Mouse (Mus musculus) stomach, embryonic 14.5 days (tissue): Measurements from ENCODE around the gene Thsd4. TPM values are rescaled to one million over a fixed set of nuclear protein-coding genes. Genes with fewer than 3 reads are reported as not detected.

Experiments
- ATAC-seq: fragments of 200-750 bp; cut with Nextera tagmentation; 2 replicates; pipeline ENCODE4 v1.8.0; 2017; ENCODE audit warnings: low read depth, moderate TSS enrichment; ENCODE audit not compliant: insufficient number of reproducible peaks, insufficient read depth, low FRiP score
- H3K27ac ChIP-seq: fragments of 300-500 bp; sonication (generic); 2 replicates; pipeline ENCODE4 v1.5.1; 2014; ENCODE audit warnings: mild to moderate bottlenecking, low read length, moderate library complexity, mixed read lengths
- H3K27me3 ChIP-seq: fragments of 300-500 bp; sonication (generic); 2 replicates; pipeline ENCODE4 v1.6.1; 2014; ENCODE audit warnings: low read length, control low read depth, mixed read lengths; ENCODE audit not compliant: control insufficient read depth, insufficient read depth
- H3K36me3 ChIP-seq: fragments of 300-500 bp; sonication (generic); 2 replicates; pipeline ENCODE4 v1.6.1; 2014; ENCODE audit warnings: mild to moderate bottlenecking, control low read depth, low read length, moderate library complexity, mixed read lengths; ENCODE audit not compliant: control insufficient read depth, insufficient read depth
- H3K4me1 ChIP-seq: fragments of 300-500 bp; sonication (generic); 2 replicates; pipeline ENCODE4 v1.6.1; 2014; ENCODE audit warnings: low read length, control low read depth, mixed read lengths; ENCODE audit not compliant: control insufficient read depth, insufficient read depth
- H3K4me2 ChIP-seq: fragments of 300-500 bp; sonication (generic); replicated peaks from 2 replicates; pipeline ENCODE4 v1.6.1; 2014; ENCODE audit warnings: low read depth, low read length, control low read depth
- H3K4me3 ChIP-seq: fragments of 300-500 bp; sonication (generic); 2 replicates; pipeline ENCODE4 v1.5.1; 2014; ENCODE audit warnings: low read depth, low read length, control low read depth
- H3K9ac ChIP-seq: fragments of 300-500 bp; sonication (generic); replicated peaks from 2 replicates; pipeline ENCODE4 v1.6.1; 2014; ENCODE audit warnings: low read depth, mild to moderate bottlenecking, control low read depth, low read length, moderate library complexity, mixed read lengths
- H3K9me3 ChIP-seq: fragments of 300-500 bp; sonication (generic); 2 replicates; pipeline ENCODE4 v1.6.1; 2016; ENCODE audit warnings: low read depth, low read length, control low read depth; ENCODE audit not compliant: control insufficient read depth
- WGBS: fragments of 180-500 bp; shearing (Covaris S2); extraction: QIAGEN DNeasy Blood & Tissue Kit; methylation state at CpG from one replicate; pipeline ENCODE4 v1.1.7; 2014; 5-methylcytosine and 5-hydroxymethylcytosine counted together
- polyA plus RNA-seq: library from polyadenylated mRNA; unstranded; fragments of >200 nt; fragmentation: Nextera tagmentation; extraction: Ambion mirVana; gene quantifications from 2 replicates; pipeline ENCODE4 v1.2.1, GENCODE M21; 2014

Gene Thsd4
- polyA plus RNA-seq, 1 experiment from 2014 or later, result 27.2 TPM

DNA sequence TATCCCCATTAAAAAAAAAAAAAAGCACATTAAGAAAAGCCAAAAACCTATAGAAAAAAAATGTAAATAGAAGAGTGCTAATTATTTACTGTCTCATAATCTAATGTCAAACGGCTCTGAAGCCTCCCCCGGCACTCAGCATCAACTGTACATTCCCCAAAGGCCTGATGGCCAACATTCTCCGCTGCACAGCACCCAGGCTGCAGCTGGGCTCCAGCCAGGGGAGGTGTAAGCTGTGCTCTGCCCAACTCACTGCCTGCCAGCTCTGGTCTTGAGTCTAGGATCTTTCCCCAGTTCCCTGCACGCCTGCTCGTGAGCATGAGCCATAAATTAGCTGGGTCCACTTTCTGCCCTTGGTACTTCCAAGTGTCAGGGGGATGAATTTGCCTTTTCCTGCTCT lies 15.7 kb downstream of the Thsd4 start:
- Histone ChIP-seq H3K4me1 (peaks cover 20% of the 10 kb centered on the region), H3K9ac (no peak overlapping the region), H3K4me3 (no peak overlapping the region), H3K27ac (no peak overlapping the region), H3K27me3 (no peaks in the 10 kb centered on the region), H3K4me2 (no peak overlapping the region), H3K9me3 (no peaks in the 10 kb centered on the region), H3K36me3 (no peaks in the 10 kb centered on the region)
- 42% methylated on average over 5 of the region's 5 CpGs for WGBS
- no peak for ATAC-seq

DNA sequence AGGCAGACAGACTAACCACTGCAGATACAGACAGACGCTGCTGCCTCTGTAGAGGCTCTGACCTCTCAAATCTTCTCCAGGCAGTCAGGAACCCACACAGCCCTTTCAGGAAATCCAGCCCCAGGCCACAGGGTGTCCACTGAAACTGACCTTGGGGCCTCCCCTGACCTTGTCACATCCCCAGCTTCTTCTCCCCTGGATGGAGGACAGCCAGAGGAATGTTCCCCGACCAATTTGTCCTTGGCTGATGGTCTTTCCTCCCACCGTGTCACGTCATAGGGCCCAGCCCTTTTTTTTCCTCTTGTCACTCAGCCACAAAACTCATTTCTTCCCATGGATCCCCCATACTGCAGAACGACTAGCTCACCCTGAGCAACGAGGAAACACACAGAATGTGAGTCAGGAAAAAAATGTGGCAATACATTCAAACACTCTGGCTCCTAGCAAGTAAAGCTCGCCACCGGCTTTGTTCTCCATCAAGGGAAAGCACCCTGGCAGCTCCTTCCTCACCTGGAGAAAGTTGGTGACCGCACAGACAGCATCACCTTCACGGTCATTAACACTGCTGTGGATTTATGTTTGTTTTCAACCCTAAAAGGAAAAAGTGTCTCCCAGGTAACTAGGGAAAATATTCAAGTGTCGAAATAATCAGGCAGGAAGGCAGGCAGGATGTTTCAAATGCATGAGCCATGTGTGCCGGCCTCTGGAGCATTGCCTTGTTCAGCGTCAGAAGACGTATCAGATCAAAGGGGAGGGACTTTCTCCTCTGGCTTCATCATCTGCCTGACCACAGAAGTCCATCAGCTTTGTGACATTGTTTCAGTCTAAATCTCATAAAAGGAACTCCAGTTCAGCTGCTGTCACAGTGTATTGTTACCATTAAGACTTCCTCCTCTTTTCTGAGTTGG lies 17.2 kb downstream of the Thsd4 start:
- H3K27ac ChIP-seq, result no peak overlapping the region
- no peak overlapping the region for H3K4me2 ChIP-seq
- no peaks in the 10 kb centered on the region for H3K9me3 ChIP-seq
- no peaks in the 10 kb centered on the region for H3K27me3 ChIP-seq
- H3K9ac ChIP-seq, result no peak overlapping the region
- H3K4me1 ChIP-seq, result 0 out of 2 replicates have a peak, but pooled peaks cover 11% of the 10 kb centered on the region
- no peaks in the 10 kb centered on the region for H3K36me3 ChIP-seq
- H3K4me3 ChIP-seq, result no peak overlapping the region
- WGBS, result 56% methylated on average over 14 of the region's 14 CpGs
- ATAC-seq, result no peak

DNA sequence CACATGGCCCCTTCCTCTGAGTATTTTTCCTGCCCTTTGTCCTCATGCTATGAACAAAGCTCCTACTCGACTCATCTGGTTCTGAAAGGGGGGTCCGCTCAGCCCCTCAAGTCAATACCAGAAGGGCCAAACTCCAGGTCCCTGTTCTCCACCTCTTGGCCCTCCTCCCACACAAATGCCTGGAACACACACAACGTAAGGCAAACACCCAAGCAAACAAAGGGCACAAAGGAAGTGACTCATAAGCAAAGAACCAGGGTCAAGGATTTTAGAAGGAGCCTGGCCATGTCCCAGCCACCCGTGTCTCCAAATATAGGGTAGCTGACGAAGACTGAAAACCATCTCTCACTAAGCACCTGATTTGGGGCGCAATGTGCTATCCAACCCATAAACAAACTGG lies 19.6 kb downstream of the Thsd4 start:
- H3K27ac ChIP-seq, result no peak overlapping the region
- H3K27me3 ChIP-seq, result no peaks in the 10 kb centered on the region
- peak; percentile 79; the same call in 1 of the 2 replicates for ATAC-seq
- no peak overlapping the region for H3K4me3 ChIP-seq
- no peak overlapping the region for H3K4me2 ChIP-seq
- H3K36me3 ChIP-seq, result no peaks in the 10 kb centered on the region
- H3K9ac ChIP-seq, result no peak overlapping the region
- H3K9me3 ChIP-seq, result no peaks in the 10 kb centered on the region
- WGBS, result 60% methylated on average over 6 of the region's 6 CpGs
- 0 out of 2 replicates have a peak, but pooled peaks cover 11% of the 10 kb centered on the region for H3K4me1 ChIP-seq

DNA sequence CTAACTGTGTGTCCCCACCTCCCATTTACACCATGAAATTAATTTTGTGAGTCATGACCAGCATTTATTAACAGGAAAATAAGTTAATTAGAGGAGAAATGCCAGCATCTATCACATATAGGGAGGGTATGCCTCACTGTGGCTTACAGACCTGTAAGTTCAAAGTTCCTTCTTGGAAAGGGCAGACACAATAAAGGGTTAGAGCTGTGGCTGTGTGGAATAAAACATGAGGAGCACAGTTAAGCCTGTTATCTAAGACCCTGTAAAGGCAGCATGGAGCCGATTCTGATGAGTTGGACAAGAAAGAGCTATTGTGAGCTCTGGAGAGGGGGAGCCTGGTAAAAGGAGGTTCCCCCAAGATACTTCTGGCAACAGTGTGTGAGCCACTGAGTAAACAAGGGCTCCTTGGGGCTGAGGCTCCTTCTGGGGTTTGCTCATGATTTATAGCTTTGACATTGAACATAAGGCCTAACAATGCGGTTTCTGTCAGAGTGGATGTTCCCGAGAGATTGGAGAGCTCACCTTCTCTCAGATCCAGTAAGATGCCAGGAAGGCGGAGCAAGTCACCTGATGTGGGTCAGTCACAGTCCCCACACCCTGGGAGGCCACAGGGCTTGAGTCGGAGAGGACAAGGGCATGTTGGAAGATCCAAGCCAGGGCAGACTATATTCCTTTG lies 20.2 kb downstream of the Thsd4 start:
- WGBS, result 53% methylated on average over 5 of the region's 5 CpGs
- H3K27ac ChIP-seq, result no peak overlapping the region
- ATAC-seq, result no peak; the same call in 1 of the 2 replicates

DNA sequence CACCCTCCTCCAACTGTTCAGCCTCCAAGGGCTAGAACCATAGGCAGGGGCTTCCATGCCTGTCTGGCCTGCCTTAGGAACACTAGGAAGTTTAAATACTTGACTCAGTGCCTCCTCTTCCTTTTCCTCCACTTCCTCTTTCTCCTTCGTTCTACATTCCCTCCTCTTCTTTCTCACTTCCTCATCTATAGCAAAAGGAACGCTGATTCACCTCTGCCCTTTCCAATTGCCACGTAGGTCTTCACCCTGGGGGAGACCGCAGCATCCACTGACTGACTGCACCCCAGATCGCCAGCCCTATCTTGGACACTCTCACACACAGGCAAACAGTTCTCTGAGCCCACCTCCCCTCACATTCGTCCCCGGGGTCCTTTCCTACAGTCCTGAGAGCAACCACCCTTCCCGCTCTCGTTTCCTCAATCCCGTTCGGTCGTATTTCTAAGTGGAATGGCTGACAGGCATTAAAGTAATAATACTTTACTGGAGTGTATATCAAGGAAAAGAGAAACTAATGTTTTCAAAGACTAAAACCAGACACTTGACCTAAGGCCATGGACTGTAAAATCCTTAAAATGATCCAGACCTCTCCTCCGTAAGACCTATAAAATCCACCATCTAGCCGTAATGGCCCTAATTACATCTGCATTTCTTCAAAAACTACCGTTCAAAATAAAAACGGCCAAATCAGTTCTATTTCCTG lies 29.4 kb downstream of the Thsd4 start:
- WGBS, result 52% methylated on average over 16 of the region's 16 CpGs
- Histone ChIP-seq H3K4me1 (peaks cover 6% of the 10 kb centered on the region; the same call in 1 of the 2 replicates), H3K27ac (no peak overlapping the region), H3K36me3 (no peaks in the 10 kb centered on the region), H3K4me2 (no peak overlapping the region), H3K27me3 (no peaks in the 10 kb centered on the region), H3K9ac (no peak overlapping the region), H3K9me3 (no peaks in the 10 kb centered on the region), H3K4me3 (no peak overlapping the region)
- no peak for ATAC-seq

More for the DNA sequence above, 20.2 kb downstream of the Thsd4 start:
- Histone ChIP-seq H3K9me3 (no peaks in the 10 kb centered on the region), H3K4me3 (no peak overlapping the region), H3K27me3 (no peaks in the 10 kb centered on the region), H3K4me2 (no peak overlapping the region), H3K9ac (no peak overlapping the region), H3K36me3 (no peaks in the 10 kb centered on the region), H3K4me1 (0 out of 2 replicates have a peak, but pooled peaks cover 11% of the 10 kb centered on the region)

DNA sequence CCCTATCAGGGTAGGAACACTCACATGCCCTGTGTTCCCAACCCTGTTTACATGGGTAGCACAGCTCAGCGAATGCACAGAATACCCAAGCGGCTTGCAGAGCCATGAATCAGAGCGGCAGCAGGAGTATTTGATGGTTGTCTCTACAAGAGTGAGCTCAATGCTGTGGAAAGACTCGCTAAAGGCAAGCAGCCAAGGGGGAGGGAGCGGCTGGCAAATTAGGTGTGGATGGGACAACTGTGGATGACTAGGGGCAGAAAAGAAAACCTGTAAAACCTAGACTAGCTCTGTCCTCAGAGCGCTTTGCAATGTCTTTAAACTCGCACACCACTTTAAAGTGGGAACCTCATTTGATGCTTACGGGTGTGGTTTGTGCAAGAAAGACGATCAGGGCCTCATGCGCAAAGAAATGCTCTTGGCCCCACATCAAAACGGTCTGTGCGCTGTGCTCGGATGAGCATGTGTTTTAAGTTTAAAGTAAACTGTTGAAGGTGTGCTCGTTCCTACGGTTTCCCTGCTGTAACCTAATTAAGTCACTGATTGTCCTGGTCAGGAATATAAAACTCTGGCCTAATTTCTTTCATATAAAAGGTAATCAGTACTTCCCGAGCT lies 30.3 kb downstream of the Thsd4 start:
- Histone ChIP-seq H3K4me2 (no peak overlapping the region), H3K4me1 (peaks cover 14% of the 10 kb centered on the region; the same call in 1 of the 2 replicates), H3K27me3 (no peaks in the 10 kb centered on the region), H3K27ac (no peak overlapping the region), H3K36me3 (no peaks in the 10 kb centered on the region), H3K9me3 (no peaks in the 10 kb centered on the region), H3K4me3 (no peak overlapping the region), H3K9ac (no peak overlapping the region)
- WGBS, result 66% methylated on average over 16 of the region's 16 CpGs
- no peak for ATAC-seq

DNA sequence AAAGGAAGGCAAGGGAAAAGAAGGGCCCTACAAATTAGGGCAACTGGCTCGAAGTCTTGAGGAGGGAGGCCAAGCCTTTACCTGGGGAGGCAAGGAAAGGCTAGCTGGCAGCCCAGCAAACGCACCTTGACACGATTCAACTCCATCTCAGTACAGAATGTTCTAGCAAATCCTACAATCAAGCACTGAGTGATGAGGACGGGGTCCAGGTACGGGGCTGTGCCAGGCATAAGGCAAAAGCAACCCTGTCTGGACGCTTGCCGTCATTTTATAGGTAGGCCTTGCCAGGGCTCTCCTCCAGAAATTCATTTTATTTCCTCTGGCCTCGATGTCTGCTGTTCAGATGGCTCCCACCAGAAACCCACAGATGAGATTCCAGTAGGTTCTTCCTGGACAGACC lies 30.8 kb downstream of the Thsd4 start:
- H3K9ac ChIP-seq, result no peak overlapping the region
- no peak overlapping the region for H3K27ac ChIP-seq
- WGBS, result 92% methylated on average over 8 of the region's 8 CpGs
- no peak for ATAC-seq
- no peak overlapping the region for H3K4me2 ChIP-seq
- peaks cover 14% of the 10 kb centered on the region; the same call in 1 of the 2 replicates for H3K4me1 ChIP-seq
- H3K36me3 ChIP-seq, result no peaks in the 10 kb centered on the region
- H3K4me3 ChIP-seq, result no peak overlapping the region
- H3K27me3 ChIP-seq, result no peaks in the 10 kb centered on the region
- H3K9me3 ChIP-seq, result no peaks in the 10 kb centered on the region

DNA sequence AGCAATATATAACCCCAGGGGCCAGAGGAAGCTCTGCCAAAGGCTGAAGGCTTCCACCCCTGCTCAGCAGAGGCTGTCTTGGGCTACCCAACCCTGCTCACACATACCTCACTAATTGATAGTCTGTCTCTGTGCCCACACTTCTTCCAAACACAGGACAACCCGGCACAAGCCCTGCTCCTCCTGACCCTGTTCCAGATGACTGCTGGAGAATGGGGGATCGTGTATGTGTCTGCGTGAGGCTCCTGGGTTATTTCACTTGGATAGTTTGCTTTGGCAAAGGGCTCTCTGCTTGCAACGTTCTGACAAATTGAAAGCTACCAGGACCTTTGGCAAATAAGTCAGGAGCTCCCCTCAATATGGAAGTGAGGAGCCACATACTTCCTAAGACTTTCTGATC lies 33.0 kb downstream of the Thsd4 start:
- no peak overlapping the region for H3K27ac ChIP-seq
- H3K27me3 ChIP-seq, result no peaks in the 10 kb centered on the region
- WGBS, result 35% methylated on average over 4 of the region's 4 CpGs
- no peak overlapping the region for H3K4me3 ChIP-seq
- H3K4me2 ChIP-seq, result no peak overlapping the region
- peaks cover 14% of the 10 kb centered on the region; the same call in 1 of the 2 replicates for H3K4me1 ChIP-seq
- no peak overlapping the region for H3K9ac ChIP-seq
- ATAC-seq, result no peak
- no peaks in the 10 kb centered on the region for H3K36me3 ChIP-seq
- H3K9me3 ChIP-seq, result no peaks in the 10 kb centered on the region
